Mouse (Mus musculus) cortical plate, adult 2 months (tissue): Measurements from ENCODE around the gene Shmt2.

Experiments used
- CTCF ChIP-seq: fragments of 200-500 bp; IDR thresholded peaks from 2 replicates; pipeline ENCODE4 v1.5.1; 2011; ENCODE audit warnings: mild to moderate bottlenecking, control low read depth, low read length; ENCODE audit not compliant: insufficient read depth; ENCODE audit errors: extremely low read depth
- POLR2A ChIP-seq: fragments of 200-500 bp; IDR thresholded peaks from 2 replicates; pipeline ENCODE4 v1.6.1; 2011; ENCODE audit warnings: mild to moderate bottlenecking, low read length, control low read depth; ENCODE audit not compliant: insufficient read depth; ENCODE audit errors: extremely low read depth

DNA sequence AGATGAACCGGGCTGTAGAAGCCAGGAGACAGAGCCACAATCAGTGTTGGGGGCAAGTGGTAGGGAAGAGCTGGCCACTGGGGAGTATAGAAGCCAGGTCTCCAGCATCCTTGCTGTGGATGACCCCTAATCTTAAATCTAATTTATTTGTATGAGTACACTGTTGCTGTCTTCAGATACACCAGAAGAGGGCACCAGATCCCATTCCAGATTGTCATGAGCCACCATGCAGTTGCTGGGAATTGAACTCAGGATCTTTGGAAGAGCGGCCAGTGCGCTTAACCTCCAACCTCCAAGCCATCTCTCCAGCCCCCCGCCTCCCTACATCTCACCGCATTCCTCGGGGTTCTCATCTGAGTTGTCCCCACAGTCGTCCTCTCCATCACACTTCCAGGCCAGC lies 24.3 kb upstream of the Shmt2 start:
- TF ChIP-seq CTCF = peak; percentile 15; the same call in 1 of the 2 replicates
- no peak for TF ChIP-seq POLR2A
